Mouse (Mus musculus) thymus, postnatal 4 days (tissue): ENCODE results near the gene Zfp867.
A peak's percentile ranks its signal among the peaks of the same experiment; 100 is the strongest.

Experiments used
- DNase-seq: peaks from one replicate; pipeline ENCODE4 v3.0.0; 2021

Zfp867 gene

DNA sequence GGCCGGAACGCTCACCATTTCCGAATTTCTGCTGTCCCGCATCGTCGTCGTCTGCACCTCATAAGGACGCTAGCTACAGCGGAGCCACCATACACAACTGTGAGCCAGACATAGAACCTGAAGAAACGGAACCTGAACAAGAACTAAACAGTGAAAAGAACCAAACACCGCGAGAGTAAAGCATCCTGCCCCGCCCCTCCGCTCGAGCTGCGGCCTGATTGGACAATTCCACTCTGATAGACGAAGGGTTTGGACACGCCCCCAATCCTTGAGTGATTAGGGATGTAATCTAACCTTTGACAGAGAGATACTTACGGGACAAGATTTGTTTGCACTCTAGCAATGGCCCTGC is at the start of gene Zfp867:
Zfp867 (minus strand) TSS at position 149 of the 352 bp plus-strand sequence.
- DNase-seq, result peak; percentile 92

DNA sequence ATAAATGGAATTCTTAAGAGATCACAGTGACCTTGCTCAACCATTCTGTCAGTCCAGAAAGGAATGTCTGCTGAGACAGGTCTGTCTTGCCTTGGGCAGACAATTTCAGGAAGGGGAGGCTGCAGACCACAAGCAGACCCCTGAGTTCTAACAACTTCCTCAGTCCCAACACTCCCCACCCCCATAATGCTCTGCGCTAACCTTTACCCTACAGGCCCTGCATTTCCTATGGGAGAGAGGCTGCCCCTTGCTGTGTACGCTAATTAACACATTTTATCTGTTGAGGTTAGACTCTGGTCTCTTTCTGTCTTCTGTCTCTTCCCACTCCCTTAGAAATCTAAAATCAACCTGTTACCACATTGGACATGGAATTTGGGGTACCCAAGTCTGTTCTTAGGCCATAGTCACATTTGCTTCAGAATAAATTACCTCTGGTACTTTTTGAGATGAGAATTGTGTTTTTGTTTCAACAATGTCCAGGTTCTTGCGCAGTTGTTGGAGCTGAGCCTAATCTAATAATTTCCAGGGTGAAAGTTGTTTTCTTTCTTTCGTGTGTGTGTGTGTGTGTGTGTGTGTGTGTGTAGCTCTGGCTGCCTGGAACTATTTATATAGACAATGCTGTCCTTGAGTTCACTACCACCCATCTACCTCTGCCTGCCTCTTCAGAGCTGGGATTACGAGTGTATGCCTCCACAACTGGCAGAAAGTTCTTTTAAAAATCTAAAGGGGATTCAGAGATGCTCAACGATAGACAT is 47.6 kb upstream of the Zfp867 start:
- no peak for DNase-seq

DNA sequence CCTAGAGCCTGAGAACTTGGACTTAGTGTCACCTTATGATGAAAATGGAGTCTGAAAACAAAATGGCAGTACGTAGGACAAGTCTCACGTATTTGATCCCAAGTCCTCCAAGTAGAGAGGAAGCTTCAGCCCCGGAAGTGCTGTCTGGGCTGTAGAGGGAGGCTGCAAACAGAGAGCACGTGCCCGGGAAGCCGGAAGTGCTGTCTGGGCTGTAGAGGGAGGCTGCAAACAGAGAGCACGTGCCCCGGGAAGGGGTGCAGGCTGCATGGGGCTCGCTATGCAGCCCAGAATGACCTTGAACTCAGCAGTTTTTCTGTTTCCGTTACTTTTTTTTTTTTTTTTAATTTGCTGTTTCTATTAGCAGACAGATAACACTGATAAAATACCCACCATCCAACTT is 46.0 kb upstream of the Zfp867 start:
- DNase-seq, result peak; percentile 58

DNA sequence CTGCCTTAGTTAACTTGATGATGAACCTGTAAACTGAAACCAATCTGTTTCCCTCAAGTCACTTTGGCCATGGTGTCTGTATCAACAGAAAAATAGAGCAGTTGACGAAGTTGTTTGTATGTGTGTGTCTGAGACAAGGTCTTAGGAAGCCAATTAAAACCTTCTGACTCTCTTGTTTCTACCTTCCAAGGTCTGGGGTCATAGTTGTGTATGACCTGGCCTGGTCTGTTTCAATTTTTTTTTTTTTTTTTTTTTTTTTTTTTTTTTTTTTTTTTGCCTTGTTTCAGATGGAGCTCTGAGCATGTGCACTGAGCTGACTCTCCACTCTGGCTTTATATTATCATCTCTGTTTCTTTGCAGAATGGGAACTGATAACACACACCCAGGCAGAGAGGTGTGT is 45.2 kb upstream of the Zfp867 start:
- no peak for DNase-seq

DNA sequence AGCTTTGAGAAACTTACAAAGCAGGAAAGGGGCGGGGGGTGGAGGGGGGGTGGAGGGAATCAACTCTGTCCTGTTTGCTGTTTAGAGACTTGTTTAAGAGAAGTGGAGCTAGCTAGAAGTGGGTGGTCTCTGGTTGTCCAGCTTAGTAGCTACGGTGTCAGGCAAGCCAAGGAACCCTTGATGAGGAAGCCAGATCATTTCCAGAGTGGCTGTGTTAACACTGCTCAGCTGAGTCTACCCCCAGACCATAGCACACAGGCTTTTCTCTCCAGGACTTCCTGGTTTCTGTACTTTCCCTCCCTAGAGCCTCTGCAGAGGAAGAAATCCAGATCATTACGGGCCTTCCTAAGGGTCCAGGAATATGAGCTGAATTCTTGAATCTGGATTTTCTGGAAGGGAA is 42.5 kb upstream of the Zfp867 start:
- DNase-seq, result no peak

DNA sequence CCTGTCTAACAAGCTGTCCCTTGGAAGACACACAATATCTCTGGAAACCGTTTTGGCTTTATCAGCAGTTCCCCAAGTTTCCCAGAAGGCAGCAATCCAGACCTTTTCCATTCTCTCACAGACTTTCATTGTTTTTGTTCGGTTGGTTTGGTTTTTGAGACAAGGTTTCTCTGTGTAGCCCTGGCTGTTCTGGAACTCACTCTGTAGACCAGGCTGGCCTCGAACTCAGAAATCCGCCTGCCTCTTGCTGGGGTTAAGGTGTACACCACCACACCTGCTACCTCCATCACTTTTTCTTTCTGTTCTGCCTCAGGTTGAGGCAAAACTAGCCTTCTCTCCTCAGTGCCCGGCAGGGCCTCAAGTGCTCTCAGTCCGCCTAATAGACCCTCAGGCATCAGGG is 42.1 kb upstream of the Zfp867 start:
- DNase-seq, result no peak

DNA sequence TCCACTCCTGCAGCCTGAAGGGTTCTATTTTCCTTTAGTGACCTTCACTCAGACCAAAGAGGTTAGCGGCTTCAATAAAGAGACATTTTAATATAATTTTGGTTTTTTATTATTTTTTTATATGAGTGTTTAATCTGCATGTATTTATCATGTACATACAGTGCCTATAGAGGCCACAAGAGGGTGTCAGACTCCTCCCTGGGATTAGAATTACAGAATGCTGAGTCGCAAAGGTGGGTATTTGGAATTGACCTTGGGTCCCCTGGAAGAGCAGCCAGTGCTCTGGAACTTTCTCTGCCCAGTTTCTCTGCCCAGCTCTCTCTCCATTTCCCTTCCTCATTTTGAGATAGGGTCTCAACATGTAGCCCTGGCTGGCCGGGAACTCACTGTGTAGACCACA is 41.3 kb upstream of the Zfp867 start:
- no peak for DNase-seq

DNA sequence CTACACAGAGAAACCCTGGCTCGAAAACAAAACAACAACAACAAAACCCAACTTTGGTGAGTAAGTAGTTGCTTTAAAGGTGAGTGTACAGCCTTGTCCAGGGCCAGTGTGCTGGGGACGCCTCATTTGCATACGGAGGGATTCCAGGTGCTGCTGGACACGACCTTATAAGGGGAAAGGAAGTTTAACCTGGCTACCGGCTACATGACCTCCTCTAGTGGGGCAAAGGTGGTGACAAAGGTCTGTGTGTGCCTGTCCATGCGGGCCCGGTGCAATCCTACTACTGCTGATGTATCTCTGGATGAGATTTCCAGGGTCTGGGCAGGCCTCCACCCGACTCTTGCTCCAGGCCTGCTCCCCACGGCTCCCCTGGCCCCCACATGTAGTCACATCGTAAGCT is 40.5 kb upstream of the Zfp867 start:
- DNase-seq, result no peak

DNA sequence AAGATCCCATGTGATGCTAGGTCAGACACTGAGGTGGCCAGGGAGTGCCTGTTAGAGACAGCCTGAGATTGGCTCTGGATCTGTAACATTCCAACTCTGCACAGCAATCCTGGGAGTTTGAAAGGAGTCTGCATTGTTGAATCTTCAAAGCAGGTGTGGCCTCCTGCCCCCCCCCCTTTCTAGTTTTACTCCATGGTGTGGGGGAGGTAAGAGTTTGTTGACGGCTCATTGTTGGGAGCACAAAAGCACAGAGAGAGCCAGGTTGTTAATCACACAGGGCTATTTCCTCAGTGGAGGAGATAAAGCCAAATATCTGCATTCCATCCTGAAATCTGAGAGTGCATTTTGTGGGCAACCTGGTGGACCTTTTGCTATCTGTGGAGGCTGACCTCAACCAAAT is 39.3 kb upstream of the Zfp867 start:
- DNase-seq, result no peak

DNA sequence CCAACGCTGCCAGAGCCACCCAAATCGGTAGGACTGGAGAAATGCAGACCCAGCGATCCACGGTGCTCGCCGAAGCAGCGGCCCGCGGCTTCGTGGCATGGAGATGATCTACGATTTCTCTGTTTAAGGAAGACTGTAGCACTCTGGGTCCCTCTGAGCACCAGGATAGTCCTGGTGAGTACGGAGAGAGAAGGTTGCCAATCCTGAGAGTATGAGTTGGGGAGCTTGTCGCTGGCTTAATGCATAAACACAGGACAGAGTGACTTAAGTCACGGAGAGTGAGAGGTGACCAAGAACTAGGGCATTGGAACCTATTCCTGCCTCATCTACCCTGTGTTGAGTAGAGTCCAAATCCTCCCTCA is 34.4 kb upstream of the Zfp867 start:
- no peak for DNase-seq

DNA sequence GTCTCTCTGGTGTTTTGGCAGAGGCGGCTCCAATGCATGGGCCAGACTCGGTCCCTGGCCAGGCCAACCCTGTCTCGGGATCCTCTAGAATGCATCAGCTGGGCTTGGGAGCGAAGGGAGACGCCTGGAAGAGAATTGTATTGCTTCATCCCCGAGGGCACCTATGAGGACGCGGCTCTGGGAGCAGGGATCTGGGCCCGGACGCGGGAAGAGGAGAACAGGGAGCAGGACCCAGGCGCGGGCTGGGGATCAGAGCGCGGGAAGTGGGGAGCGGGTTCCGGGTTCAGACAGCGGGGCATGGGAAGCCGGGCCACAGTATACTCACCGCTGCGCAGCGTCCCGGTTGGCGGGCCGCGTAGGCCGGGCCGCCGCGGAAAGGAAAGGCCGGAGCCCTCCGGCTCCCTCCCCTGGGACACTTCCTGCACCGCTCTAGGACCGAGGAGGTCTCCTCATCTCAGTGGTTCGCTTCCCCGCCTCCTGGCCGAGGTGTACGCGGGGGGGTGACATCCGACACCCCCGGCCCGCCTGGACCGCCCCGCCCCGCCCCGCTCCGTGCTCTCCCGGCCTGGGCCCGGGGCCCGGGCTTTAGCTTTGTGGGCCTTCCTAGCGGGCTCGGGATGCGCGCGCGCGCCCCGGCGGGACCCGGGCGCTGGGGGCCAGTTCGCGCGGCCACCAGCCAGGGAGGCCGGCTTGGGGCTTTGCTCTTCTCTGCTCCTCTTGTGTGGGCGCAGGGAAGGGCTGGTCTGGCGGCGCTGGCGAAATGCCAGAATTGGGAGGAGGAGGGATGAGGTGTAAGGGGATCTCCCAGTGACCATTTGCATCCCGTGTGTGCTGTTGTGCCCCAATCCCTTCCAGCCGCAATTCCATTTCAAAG is 33.8 kb upstream of the Zfp867 start:
- peak; percentile 78 for DNase-seq

DNA sequence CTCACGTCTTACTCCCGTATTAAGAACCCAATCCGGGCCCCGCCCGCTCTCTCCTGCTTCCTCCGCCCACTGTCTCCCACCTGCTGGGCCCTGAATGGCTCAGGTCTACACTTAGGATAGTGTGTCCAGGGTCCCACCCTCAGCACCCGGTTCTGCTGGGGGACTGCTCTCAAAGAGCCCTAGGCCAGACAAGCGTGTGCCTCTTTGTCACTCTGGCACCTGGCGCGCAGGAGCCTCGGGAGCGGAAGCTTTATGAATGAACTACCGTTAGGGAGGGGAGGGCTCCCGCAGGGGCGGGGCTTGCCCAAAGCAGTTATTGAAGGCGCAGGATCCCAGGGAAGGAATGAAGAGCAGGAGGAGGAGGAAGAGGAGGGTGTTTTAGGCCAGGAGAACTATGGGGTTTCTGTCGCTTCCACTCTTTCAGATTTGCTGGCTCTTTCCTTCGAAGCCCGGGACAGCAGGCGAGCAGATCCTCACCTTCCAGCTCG is 33.1 kb upstream of the Zfp867 start:
- DNase-seq, result peak; percentile 85

DNA sequence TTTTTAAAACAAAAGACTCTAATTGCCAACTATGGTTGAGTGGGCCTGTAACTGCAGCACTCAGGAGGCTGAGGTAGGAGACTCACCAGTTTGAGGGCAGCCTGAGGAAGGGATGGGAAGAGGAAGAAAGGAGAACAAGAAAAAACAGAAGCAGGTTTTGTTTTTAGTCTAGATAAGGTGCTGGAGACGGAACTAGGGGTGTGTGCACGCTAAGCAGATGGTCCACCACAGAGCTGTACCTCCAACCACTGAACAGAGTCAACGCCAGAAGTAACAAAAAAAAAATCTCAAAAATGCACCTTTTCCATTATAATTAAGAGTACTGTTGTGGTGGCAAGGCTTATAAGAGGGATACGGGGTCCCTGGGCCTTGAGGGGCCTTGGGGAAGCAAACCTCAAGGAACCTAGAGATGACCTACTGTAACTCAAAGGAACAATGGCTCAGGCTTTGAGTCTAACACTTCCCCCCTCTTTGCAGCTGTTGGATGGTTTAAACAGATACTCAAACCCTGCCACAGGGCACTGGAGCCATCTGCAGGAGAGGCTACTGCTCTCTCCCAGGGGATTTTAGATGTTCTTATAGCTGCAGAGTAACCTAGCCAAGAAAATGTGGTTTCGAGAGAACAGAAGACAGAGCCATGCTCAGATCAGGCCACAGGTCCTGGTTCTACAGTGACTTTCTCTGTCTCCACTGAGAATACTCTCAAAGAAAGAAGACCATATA is 29.9 kb upstream of the Zfp867 start:
- DNase-seq, result no peak

DNA sequence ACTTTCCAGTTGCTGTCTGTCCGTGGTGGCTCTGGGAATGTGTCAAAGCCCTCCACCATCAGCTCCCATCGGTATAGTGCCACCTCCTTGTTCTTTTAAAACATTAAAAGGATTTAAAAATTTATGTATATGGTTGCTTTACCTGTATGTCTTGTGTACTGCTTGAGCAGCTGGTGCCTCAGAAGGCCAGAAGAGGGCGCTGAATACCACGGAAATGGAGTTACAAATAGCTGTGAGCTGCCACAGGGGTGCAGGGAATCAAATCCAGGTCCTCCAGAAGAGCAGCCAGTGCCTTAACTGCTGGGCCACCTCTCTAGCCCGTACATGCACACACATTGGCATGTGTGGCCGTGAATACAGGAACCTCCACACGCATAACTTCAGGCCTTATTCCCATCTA is 25.5 kb upstream of the Zfp867 start:
- no peak for DNase-seq

DNA sequence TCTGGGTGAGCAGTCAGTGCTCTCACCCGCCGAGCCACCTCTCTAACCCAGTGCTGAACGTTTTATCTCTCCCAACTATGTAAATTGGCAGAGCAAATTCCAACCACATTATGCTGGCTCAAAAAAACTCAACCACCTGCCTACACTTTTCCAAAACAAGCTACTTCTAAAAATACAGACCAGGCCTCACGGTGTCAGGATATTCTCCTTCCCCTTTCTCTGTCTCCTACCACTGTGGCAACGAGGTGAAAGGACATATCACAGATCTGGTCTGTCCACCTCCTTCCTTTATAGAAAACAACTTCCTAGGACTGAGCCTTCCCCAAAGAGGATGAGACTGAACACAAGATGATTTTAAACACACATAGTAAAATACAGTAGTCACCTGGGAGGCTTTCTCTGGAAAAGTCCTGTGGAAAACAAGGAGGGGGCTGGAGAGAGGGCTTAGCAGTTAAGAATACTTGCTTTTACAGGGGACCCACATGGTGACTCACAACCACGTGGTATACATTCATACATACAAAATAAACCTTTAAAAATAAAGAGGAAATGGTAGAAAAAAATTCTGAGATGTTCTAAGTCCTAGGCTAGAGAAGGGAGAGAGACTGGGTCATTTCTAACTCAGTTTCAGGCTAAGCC is 24.5 kb upstream of the Zfp867 start:
- no peak for DNase-seq

DNA sequence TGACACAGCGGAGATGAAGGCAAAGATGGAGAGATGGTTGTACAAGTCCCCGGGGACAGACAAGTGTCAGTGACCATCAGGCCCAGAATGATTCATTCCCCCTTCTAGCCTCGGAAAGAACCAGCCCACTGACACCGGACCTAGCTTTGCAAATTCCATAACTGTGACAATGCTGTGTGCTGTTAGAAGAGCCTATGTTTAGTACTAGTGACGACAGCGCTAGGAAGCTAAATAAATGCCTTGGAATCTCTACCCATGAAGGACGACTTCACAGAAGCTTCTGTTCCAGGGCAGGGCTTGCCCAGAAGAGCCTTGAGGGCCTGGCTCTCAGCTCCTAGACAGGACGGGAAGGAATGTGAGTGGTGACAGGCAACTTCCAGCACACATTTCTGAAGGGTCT is 13.9 kb upstream of the Zfp867 start:
- DNase-seq, result no peak

DNA sequence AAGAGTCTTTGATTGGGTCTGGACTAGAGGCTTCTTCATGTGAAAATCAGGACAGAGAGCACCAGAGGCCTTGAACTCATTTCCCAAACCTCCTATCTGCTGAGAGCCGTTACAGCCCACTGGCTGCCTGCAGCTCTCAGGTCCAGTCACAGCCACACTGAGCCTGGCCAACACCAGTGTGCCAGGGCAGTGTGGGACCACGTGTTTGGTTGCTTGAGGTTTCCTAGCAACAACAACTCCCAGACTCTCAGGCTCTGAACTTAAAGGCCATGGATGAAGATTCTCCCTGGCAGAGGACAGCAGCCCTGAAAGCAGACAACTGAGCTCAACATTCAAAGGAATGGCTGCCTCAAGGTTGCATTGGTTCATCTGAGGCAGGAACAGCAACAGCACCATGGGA is 13.4 kb upstream of the Zfp867 start:
- DNase-seq, result no peak

DNA sequence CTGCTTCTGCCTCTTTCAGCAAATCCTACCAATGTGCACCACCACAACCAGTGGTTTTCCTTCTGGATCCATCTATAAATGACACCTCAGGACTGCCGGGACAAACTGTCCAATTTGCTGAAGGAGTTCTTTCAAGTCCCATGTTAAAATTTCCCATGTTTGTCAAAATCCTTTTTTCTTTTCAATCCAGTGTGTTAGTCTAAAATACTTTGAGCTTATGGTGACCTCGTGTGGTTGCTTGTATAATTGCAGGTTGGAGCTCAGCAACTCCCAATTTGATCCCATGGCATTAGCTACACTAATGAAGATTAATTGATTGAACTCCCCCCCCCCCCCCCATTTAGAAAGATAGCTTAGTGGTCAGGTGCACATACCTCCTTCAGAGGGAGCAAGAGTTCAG is 10.9 kb upstream of the Zfp867 start:
- DNase-seq, result peak; percentile 50

DNA sequence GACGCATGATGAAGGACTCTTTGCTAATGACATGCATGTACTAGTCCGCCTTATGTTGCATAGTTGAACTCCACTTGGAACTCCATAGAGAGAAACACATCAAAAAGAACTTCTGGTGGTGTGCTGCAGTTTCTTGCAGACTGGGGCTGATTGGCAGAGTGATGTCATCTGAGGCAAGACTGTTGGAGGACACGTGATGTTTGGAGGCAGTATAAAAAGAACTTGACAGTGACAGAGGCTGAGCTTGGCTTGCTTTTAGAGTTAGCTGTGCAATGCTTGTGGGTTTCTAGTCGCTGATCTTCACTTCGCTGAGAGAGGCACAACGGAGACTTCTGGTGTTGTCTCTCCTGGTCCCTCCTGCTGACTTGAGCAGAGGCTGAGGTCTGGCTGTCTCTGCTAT is 5.0 kb upstream of the Zfp867 start:
- no peak for DNase-seq

DNA sequence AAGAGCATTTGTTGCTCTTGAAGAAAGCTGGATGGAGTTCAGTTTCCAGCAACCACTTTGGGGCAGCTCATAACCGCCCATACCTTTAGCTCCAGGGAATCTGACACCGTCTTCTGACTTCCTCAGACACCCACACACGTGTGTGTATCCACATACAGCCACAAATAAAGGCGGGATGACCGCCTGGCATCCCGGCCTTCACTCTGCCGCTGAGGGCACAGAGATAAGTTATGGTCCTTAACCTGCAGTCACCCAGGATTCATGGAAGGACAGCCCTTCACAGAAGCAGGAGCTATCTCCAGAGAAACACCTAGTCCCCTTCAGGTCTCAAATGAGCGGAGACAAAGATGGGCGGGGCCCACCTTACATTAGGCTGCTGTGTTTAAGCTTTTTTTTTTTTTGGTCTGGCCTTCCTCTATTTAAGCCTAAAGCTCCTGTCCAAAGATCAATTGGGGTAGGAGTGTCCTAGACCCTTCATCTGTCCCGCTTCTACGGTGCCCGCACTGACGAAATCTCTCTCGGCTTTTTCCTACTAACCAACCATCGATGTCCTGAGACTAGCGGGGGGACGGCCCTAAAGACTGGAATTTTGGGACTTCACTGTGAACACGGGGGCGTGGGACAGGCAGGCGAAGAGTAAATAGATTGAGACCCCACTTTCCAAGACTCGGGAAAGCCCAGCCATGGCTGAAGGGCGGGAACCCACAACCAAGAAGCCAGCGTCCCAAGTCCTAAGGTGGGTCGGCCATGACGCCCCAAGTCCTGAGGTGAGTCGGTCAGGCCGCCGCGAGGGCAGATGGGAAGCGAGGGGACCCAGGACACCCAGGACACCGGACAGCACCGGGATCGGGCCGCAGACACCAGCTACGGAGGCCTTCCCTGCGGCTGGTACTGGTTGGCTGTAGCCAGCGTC is 605 bp downstream of the Zfp867 start:
- no peak for DNase-seq

DNA sequence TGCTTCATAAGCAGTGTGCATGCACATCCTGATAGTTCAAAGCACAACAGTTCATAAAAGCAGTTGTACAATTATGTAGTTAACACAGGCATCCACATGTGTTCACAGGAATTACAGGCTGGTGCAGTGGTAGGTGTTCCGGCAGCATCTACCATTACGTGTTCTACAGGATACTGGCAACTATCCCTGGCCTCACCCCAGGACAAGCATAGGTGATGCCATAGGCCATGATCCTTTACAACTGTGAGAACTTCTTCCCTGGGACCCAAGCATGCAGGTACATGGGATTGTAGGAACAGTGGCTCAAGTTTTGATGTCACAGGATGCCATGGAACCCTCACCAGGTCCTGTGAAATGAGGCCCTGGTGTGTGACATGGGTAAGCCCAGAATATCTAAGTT is 11.8 kb downstream of the Zfp867 start:
- no peak for DNase-seq

DNA sequence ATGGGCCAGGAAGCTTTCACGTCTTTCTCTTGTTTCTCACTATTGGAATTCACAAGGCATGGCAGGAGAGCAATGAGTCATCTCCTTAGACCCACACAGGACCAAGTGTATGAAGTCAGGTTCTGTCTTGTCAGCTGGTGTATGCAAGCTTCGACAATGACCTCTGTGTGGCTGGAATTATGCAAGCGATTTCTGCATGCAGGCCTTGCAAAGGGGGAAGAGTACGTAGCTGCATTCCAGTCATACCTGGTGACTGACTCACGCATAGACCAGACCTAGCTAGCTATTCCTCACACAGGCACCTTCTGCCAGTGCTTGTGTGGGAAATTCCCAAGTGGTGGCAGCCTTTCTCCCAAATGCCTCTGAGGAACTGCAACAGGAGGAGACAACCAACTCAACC is 13.3 kb downstream of the Zfp867 start:
- DNase-seq, result no peak
